Mouse (Mus musculus): ENCODE results near the gene Fam198b. TPM values are rescaled to one million over a fixed set of nuclear protein-coding genes. Genes with fewer than 3 reads are reported as not detected.

Fam198b gene
- total RNA-seq, 2 experiments from 2014 or later, result 3.4 to 4.1 TPM

GRCm38 (mm10) chr3:79884761-79885189 lies 442 bp downstream of the Fam198b start:
- intact Hi-C loops (cut with DNase I), result loop anchor here (5.0 kb wide), 1 partner anchor 173 kb away; no protein-coding TSS in a partner anchor
- DNase-seq, result peak; percentile 52

- intact Hi-C loops (cut with DNase I), result no loop called here
- no peak for DNase-seq
Measured at GRCm38 (mm10) chr3:79885686-79886356, 1.5 kb downstream of the Fam198b start.

- intact Hi-C loops (cut with DNase I), result no loop called here
- no peak for DNase-seq
Measured at GRCm38 (mm10) chr3:79886357-79887091, 2.2 kb downstream of the Fam198b start.

DNA sequence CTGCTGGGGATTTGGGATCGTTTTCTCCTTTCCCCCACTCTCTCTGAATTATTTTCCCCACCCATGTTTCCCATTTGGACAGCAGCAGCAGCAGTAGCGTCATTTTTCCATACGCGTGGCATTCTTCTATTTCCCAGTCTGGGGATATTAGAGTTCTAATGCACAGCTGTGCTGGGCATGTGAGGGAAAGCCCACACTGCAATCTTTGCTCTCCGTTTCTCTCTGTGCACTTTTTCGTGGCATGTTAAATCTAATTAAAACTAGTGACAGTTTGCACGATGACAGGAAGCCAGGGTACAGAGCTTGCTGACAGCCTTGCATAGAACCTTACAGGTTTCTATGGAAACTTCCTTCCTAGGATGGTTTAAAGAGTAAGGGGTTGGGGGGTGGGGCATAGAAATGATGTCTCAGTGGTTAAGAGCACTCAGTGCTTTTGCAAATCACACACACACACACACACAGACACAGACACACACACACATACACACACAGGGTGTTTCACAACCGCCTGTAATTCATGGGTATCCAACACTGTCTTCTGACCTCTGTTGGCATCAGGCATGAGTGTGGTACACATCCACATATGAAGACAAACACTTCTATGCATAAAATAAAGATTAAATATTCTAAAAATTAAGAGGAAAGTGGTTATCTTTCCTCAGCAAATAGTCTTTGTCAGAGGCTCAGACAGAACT lies 3.0 kb downstream of the Fam198b start:
- no peak for DNase-seq
- intact Hi-C loops (cut with DNase I), result no loop called here

DNA sequence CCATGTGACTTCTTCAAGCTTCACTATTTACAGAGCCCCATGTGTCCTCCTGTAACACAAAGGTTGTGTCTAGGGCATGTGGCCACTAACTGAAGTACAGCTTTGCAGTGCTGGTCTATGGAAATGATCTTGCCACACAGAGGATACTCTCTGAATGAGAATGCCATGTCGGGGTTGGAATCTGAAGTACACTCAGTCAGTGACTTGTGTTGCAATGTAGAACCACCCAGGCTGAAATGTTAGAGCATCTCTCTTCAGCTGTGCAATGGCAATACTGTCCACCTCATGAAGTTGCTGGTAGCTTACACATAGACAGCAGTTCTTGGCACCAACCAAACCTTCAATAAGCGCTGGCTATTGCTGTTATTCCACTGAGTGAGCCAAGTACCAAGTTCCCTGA lies 3.6 kb downstream of the Fam198b start:
- intact Hi-C loops (cut with DNase I), result no loop called here

GRCm38 (mm10) chr3:79897534-79898370 lies 13.4 kb downstream of the Fam198b start:
- DNase-seq, result no peak
- intact Hi-C loops (cut with DNase I), result no loop called here

More for the DNA sequence above, 3.6 kb downstream of the Fam198b start:
- DNase-seq, result no peak

DNA sequence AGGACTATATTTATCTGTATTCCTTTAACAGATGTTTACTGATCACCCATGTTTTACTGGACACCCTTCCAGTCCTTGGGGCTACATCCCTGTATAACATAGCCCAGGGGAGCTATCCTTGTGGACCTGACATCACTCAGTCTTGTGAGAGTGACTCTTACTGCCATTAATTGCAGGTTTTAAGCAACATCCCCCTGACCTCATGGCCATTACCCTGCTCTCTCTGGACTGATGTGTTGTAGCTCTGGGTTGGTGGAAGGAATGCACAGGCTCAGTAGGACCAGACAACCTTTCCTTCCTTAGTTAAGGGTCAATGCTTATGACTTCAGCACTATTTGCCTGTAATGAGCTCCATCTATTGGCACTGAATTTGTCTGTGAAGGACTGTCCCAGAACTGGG lies 14.2 kb downstream of the Fam198b start:
- intact Hi-C loops (cut with DNase I), result no loop called here
- no peak for DNase-seq

DNA sequence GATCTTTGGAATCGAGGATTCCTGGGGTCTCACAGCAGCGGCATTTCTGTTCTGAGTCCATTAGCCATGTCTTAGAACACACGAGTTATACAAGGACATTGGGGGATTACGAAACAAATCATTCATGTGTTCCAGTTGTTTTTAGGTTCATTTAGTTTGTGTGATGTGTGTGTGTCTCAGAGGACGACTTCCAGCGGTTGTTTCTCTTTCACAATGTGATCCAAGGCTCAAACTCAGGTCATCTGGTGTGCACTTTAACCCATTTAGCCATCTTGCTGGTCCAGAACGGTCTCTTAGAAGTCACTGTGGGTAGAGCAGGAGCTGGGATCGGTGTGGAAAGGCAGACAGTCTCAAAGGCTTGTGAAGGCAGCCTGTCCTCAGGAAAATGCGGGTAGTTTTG lies 15.6 kb downstream of the Fam198b start:
- DNase-seq, result no peak
- intact Hi-C loops (cut with DNase I), result no loop called here

DNA sequence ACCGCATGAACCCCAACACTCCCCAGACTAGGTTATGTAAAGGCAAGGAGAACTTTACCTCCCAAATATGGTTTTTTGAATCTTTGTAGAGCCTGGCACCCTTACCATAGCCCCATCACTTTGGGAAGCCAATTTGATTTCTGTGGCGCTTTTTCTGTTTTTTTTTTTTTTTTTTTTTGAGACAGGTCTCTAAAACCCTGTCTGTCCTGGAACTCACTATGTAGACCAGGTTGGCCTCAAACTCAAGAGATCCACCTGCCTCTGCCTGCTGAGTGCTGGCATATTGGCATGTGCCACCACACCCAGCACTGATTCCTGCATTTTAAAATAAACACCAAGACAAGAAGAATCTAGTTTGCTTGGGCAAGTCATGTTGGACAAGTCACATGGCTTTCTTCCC lies 16.2 kb downstream of the Fam198b start:
- intact Hi-C loops (cut with DNase I), result no loop called here
- no peak for DNase-seq

DNA sequence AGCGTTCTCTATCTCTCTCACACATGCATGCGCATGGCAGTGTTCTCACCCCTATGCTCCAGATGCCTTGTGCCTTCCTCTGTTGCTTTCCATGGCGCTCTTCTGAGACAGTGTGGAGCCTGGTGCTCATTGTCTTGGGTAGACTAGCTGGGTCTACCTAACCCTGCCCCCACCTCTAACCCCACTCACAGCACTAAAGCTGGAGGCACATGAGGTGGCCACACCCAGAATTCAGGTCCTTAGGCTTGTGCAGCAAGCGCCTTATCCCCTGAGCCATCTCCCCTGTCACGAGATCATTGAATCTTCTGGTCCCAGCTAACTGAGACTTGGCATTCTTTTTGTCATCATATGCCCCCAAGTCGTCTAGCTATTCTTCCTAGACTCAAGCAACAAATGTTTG lies 17.0 kb downstream of the Fam198b start:
- intact Hi-C loops (cut with DNase I), result no loop called here
- DNase-seq, result no peak

DNA sequence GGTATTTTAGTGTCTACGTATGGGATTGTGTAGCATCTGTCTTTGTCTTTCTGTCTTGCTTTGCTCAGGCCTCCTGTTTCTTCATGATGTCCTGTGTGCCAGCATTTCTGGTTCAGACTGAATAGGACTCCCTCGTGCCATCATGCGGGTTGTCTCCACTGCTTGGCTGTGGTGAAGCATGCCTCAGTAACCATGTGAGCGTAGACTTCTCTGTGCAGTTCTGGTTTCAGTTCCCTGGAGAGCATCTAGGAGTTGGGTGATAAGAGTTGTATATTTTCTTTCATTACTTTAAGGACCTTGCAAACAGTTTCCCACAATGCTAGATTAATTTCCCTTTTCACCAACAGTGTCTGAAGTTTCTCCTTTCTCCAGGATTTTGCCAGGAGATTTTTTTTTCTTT lies 17.4 kb downstream of the Fam198b start:
- intact Hi-C loops (cut with DNase I), result no loop called here

DNA sequence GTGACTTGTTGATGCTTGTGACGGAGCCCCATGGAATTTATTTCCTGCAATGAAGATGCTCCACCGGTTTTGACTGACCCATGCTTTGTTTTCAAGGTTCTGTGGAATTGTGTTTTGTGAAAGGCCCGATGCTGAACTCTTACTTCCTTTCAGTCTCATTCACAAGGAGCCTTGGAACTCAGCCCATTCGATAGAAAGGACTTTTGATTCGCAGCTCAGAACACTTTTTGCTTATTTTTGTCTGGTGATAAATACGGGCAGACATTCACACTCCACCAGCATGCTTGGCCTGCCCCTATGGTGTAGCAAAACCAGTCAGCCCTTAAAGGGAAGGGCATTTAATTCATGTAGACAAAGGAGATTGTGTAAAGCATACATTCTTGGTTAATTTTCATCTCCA lies 19.5 kb downstream of the Fam198b start:
- no peak for DNase-seq
- intact Hi-C loops (cut with DNase I), result no loop called here

More for the DNA sequence above, 17.4 kb downstream of the Fam198b start:
- no peak for DNase-seq

GRCm38 (mm10) chr3:79904238-79904757 lies 20.0 kb downstream of the Fam198b start:
- no peak for DNase-seq
- intact Hi-C loops (cut with DNase I), result no loop called here

GRCm38 (mm10) chr3:79905397-79905796 lies 21.1 kb downstream of the Fam198b start:
- intact Hi-C loops (cut with DNase I), result no loop called here
- no peak for DNase-seq

DNA sequence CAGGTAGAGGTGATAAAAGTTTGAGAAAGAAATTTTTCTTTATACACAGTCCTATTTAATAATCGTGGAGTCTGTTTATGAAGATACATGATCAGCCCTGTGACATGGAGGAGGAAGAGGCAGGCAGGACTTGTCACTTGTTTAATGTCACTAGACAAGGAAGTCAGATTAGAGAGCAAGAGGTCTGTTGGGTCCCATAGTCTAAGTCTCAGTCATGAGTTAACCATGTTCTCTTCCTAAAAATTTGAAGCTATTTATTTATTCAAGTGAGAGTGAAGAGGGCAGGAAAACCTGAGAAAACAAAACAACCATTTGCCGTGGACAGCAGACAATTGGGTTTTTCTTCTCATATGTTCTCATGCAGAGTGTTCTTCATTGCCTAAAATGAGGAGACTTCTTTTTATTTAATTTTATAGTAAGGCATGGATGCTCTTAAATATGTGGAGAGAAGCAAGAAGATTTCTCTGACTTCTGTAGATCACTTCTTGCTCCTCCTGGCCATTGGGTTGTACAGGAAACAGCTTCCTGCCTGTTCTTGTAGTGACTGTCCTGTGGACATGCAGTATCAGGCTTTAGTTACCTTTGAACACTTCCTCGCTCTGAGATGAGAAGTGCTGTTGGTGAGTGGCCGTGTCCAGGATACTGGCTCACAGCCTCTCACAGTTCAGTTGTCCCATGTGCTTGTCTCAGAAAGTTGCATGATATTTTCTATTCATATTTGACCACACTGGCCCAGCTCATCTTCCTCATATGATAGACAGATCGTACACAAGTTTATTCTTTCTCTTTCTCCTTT lies 22.1 kb downstream of the Fam198b start:
- intact Hi-C loops (cut with DNase I), result no loop called here
- no peak for DNase-seq

DNA sequence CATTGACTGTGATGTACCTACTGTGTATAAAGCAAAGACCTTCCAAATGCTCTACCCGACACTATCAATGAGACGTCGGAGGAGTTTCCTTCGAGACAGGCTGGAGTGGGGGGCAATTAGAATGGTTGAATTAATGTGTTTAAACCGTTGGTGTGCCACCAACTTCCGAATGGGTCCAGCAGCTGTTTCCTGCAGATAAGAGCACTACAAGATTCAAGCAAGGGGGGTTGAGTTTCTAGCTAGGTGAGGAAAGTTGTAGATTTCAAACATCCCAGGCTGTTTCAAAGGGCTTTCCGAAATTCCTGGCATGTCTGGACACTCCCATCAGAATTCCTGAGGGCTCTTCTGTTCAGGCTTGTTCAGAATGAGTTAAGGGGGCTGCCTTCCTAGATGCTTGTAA lies 22.9 kb downstream of the Fam198b start:
- intact Hi-C loops (cut with DNase I), result no loop called here
- DNase-seq, result no peak

DNA sequence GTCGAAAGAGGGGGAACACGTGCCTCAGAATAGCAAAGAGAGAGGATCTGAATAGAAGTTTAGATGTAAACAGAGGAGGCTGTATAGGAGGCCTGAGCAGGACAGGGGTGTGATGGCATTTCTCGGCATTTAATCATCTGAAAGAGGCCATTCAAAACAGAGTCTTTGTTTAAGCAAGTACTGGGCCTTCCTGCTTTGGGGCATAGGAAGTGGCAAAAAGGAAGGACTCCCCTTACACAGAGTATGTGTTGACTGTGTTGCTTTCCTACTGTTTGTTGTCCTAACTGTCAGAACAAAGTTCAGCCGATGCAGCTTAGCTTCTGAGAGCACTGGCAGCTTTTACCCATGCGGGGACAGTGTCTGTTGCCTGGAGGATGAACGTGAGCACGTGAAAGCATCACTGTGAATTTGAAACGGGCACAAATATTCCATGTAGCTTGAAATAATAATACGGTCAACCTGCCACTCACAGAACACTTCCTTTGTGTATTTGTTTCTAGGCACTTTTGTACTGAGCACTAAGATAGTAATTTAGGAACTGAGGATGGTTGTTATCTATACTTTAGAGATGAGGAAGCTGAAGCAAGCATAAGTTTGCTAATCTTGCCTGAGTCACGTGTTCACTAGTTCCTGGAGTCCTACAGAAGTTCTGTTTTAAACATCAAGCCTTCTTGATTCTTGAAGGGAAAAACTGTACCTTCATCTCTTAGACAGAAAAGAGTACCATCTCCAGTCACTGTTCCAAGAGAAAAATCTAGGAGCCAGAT lies 26.2 kb downstream of the Fam198b start:
- DNase-seq, result no peak
- intact Hi-C loops (cut with DNase I), result no loop called here

GRCm38 (mm10) chr3:79911166-79911565 lies 26.8 kb downstream of the Fam198b start:
- intact Hi-C loops (cut with DNase I), result no loop called here

DNA sequence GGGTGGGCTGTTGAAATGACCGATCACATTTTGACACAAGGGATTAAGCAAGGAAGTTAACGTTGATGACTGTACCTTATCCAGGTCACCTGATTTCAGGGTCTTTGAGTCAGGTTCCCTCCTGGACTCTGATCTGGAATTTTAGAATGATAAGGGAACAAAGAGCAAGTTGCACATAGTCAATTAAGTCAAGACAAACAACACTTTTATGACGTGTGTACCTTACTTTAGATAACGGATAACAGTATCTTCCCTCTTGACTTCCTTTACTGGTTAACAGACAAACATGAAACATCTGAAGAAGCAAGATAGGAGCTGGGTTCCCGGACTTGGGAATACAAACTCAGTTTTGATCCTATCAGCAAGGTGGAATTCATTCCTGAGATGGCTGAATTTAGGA lies 29.7 kb downstream of the Fam198b start:
- intact Hi-C loops (cut with DNase I), result no loop called here
- no peak for DNase-seq

More at GRCm38 (mm10) chr3:79911166-79911565, 26.8 kb downstream of the Fam198b start:
- no peak for DNase-seq
